Mouse (Mus musculus) testis, adult 2 months (tissue): ENCODE results near the gene Myh14. TPM values are rescaled to one million over a fixed set of nuclear protein-coding genes. Genes with fewer than 3 reads are reported as not detected.

ENCODE experiments used
- H3K27ac ChIP-seq: fragments of 200-500 bp; 2 replicates; pipeline ENCODE4 v1.5.1; 2012; ENCODE audit warnings: low read depth, low read length; ENCODE audit not compliant: control insufficient read depth, insufficient read depth
- H3K27me3 ChIP-seq: fragments of 200-500 bp; 2 replicates; pipeline ENCODE4 v1.6.1; 2012; ENCODE audit warnings: mild to moderate bottlenecking, low read length, moderate library complexity; ENCODE audit not compliant: control insufficient read depth, insufficient read depth
- H3K36me3 ChIP-seq: fragments of 200-500 bp; 2 replicates; pipeline ENCODE4 v1.6.1; 2012; ENCODE audit warnings: mild to moderate bottlenecking, low read length; ENCODE audit not compliant: control insufficient read depth, insufficient read depth
- H3K4me1 ChIP-seq: fragments of 200-500 bp; 2 replicates; pipeline ENCODE4 v1.6.1; 2012; ENCODE audit warnings: low read length; ENCODE audit not compliant: control insufficient read depth, insufficient read depth
- H3K4me3 ChIP-seq: fragments of 200-500 bp; 2 replicates; pipeline ENCODE4 v1.5.1; 2012; ENCODE audit warnings: low read depth, mild to moderate bottlenecking, low read length, moderate library complexity, mixed read lengths; ENCODE audit not compliant: control insufficient read depth
- CTCF ChIP-seq: fragments of 200-500 bp; IDR thresholded peaks from 2 replicates; pipeline ENCODE4 v1.5.1; 2012; ENCODE audit warnings: low read depth, mild to moderate bottlenecking, inconsistent platforms, low read length, moderate library complexity; ENCODE audit not compliant: control insufficient read depth, insufficient read depth, insufficient replicate concordance
- POLR2A ChIP-seq: fragments of 200-500 bp; IDR thresholded peaks from 2 replicates; pipeline ENCODE4 v1.6.1; 2012; ENCODE audit warnings: low read depth, mild to moderate bottlenecking, inconsistent platforms, low read length, moderate library complexity; ENCODE audit not compliant: control insufficient read depth
- polyA plus RNA-seq: library from polyadenylated mRNA; depleted of rRNA; stranded (reverse); fragments of >200 nt; gene quantifications from 2 replicates; pipeline ENCODE4 v1.2.3, GENCODE M21; 2012

The Myh14 gene
- polyA plus RNA-seq, 1 experiment: 1.2 TPM

- Histone ChIP-seq H3K27ac (no peak overlapping the region), H3K4me1 (peaks cover 5% of the 10 kb centered on the region), H3K4me3 (no peak overlapping the region), H3K36me3 (no peaks in the 10 kb centered on the region; the same call in 1 of the 2 replicates), H3K27me3 (no peaks in the 10 kb centered on the region)
- TF ChIP-seq CTCF: no peak
Observed at GRCm38 (mm10) chr7:44576333-44576844, 94.3 kb downstream of the Myh14 start.

DNA sequence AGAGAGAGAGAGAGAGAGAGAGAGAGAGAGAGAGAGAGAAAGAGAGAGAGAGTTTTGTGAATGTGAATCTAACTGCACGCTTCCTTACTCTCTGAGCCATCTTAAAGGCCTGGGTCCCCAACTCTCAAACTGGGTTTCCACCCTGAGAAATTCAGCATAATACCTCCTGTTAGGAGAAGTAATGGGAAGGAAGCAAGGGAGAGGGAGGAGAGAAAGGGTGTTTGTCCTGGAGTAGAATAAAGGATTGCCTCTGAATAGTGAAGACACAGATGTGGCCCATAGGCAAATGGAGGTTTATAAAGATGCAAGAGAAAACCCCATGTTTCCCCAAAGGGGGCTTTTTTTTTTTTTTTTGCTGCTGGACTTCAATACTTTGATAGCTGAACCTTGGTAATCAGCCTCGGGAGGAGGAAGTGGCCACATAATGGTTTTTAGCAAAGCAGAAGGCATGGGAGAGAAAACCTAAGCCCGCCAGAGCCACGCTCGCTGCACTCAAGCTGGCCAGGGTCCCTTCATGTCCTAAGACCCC, 97.6 kb downstream of the Myh14 start:
- H3K4me3 ChIP-seq: no peak overlapping the region
- H3K27me3 ChIP-seq: no peaks in the 10 kb centered on the region
- no peak overlapping the region for H3K27ac ChIP-seq
- no peaks in the 10 kb centered on the region for H3K4me1 ChIP-seq
- H3K36me3 ChIP-seq: no peaks in the 10 kb centered on the region
- TF ChIP-seq POLR2A (no peak), CTCF (no peak)

- TF ChIP-seq POLR2A (no peak), CTCF (no peak)
- no peaks in the 10 kb centered on the region for H3K27me3 ChIP-seq
- H3K36me3 ChIP-seq: no peaks in the 10 kb centered on the region
- no peaks in the 10 kb centered on the region for H3K4me1 ChIP-seq
- H3K4me3 ChIP-seq: no peak within 1 kb of the TSS
- H3K27ac ChIP-seq: no peak within 1 kb of the TSS
Observed at GRCm38 (mm10) chr7:44572213-44572701, 98.4 kb downstream of the Myh14 start, which contains the start of gene Napsa. TSS of gene Napsa (plus strand) at chr7:44572380.

DNA sequence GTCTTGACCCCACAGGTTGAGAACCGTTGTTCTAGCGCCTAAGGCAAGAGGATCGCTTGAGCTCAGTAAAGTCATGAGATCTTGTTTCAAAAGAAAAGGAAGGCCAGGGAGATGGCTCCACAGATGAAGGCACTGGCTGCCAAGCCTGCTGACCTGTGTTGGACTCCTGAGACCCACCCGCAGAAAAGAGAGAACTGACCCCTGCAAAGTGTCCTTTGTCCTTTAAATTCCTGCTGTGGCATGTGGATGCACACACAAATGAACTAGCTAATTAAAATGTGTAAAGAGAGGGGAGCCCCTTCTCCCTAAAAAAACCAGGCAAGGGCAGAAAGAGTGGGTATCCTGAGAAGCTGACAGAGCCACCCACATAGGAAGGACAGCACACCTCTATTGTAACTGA, 98.8 kb downstream of the Myh14 start:
- TF ChIP-seq CTCF (no peak), POLR2A (no peak)
- Histone ChIP-seq H3K4me1 (no peaks in the 10 kb centered on the region), H3K27ac (no peak overlapping the region)

GRCm38 (mm10) chr7:44570989-44571388, 99.7 kb downstream of the Myh14 start:
- no peak for TF ChIP-seq POLR2A
- no peak for TF ChIP-seq CTCF
- no peaks in the 10 kb centered on the region for H3K36me3 ChIP-seq
- no peaks in the 10 kb centered on the region for H3K4me1 ChIP-seq
- H3K27ac ChIP-seq: no peak overlapping the region
- H3K27me3 ChIP-seq: no peaks in the 10 kb centered on the region
- H3K4me3 ChIP-seq: no peak overlapping the region

More for the DNA sequence above, 98.8 kb downstream of the Myh14 start:
- no peak overlapping the region for H3K4me3 ChIP-seq
- no peaks in the 10 kb centered on the region for H3K27me3 ChIP-seq
- no peaks in the 10 kb centered on the region for H3K36me3 ChIP-seq

GRCm38 (mm10) chr7:44568803-44569202, 101.8 kb downstream of the Myh14 start:
- Histone ChIP-seq H3K36me3 (no peaks in the 10 kb centered on the region), H3K27me3 (no peaks in the 10 kb centered on the region), H3K4me1 (no peaks in the 10 kb centered on the region), H3K4me3 (no peak overlapping the region), H3K27ac (no peak overlapping the region)
- TF ChIP-seq CTCF (no peak), POLR2A (no peak)

- TF ChIP-seq POLR2A: no peak
- TF ChIP-seq CTCF: no peak
- H3K27ac ChIP-seq: no peak overlapping the region
- H3K27me3 ChIP-seq: no peaks in the 10 kb centered on the region
- no peak overlapping the region for H3K4me3 ChIP-seq
- no peaks in the 10 kb centered on the region for H3K4me1 ChIP-seq
- H3K36me3 ChIP-seq: no peaks in the 10 kb centered on the region
Observed at GRCm38 (mm10) chr7:44565414-44565813, 105.2 kb downstream of the Myh14 start.
